Mouse (Mus musculus) stomach, postnatal 0 days (tissue): Measurements from ENCODE around the gene Hoxb3. TPM values are rescaled to one million over a fixed set of nuclear protein-coding genes. Genes with fewer than 3 reads are reported as not detected.
A peak's percentile ranks its signal among the peaks of the same experiment; 100 is the strongest.

ENCODE experiments used
- ATAC-seq: fragments of 200-750 bp; cut with Nextera tagmentation; 2 replicates; pipeline ENCODE4 v1.8.0; 2017; ENCODE audit not compliant: low FRiP score, low TSS enrichment
- DNase-seq: peaks from one replicate; pipeline ENCODE4 v3.0.0-alpha.2; 2016; ENCODE audit warnings: low spot score
- H3K27ac ChIP-seq: fragments of 300-500 bp; sonication (generic); replicated peaks from 2 replicates; pipeline ENCODE4 v1.5.1; 2014; ENCODE audit warnings: mild to moderate bottlenecking, control low read depth
- H3K27me3 ChIP-seq: fragments of 300-500 bp; sonication (generic); 2 replicates; pipeline ENCODE4 v1.6.1; 2014; ENCODE audit warnings: low read length; ENCODE audit not compliant: control insufficient read depth, insufficient read depth
- H3K36me3 ChIP-seq: fragments of 300-500 bp; sonication (generic); 2 replicates; pipeline ENCODE4 v1.6.1; 2014; ENCODE audit warnings: low read length, mixed read lengths; ENCODE audit not compliant: control insufficient read depth, insufficient read depth
- H3K4me1 ChIP-seq: fragments of 300-500 bp; sonication (generic); replicated peaks from 2 replicates; pipeline ENCODE4 v1.6.1; 2014; ENCODE audit warnings: antibody characterized with exemption; ENCODE audit not compliant: control insufficient read depth, insufficient read depth
- H3K4me2 ChIP-seq: fragments of 300-500 bp; sonication (generic); replicated peaks from 2 replicates; pipeline ENCODE4 v1.6.1; 2014; ENCODE audit warnings: low read depth, mild to moderate bottlenecking, control low read depth, moderate library complexity
- H3K4me3 ChIP-seq: fragments of 300-500 bp; sonication (generic); 2 replicates; pipeline ENCODE4 v1.5.1; 2014; ENCODE audit warnings: low read depth, low read length, control low read depth
- H3K9ac ChIP-seq: fragments of 300-500 bp; sonication (generic); 2 replicates; pipeline ENCODE4 v1.6.1; 2014; ENCODE audit warnings: mild to moderate bottlenecking, low read length, control low read depth, mixed read lengths
- H3K9me3 ChIP-seq: fragments of 300-500 bp; sonication (generic); 2 replicates; pipeline ENCODE4 v1.6.1; 2016; ENCODE audit warnings: low read length; ENCODE audit not compliant: control insufficient read depth
- CTCF ChIP-seq: IDR thresholded peaks from 2 replicates; pipeline ENCODE4 v1.5.1; 2016; ENCODE audit warnings: antibody characterized with exemption, low read depth, mild to moderate bottlenecking, moderate library complexity
- EP300 ChIP-seq: optimal IDR thresholded peaks from 2 replicates; pipeline ENCODE3; 2016; ENCODE audit warnings: antibody characterized with exemption
- WGBS: fragments of 180-500 bp; shearing (Covaris S2); extraction: QIAGEN DNeasy Blood & Tissue Kit; methylation state at CpG from one replicate; pipeline ENCODE4 v1.1.7; 2014; 5-methylcytosine and 5-hydroxymethylcytosine counted together
- microRNA counts: library from miRNA; unstranded; fragments of <30 nt; microRNA quantifications from one replicate; lab custom pipeline; 2015
- microRNA-seq: library from miRNA; unstranded; fragments of <30 nt; microRNA quantifications from one replicate; pipeline ENCODE4, GENCODE M21; 2016
- polyA plus RNA-seq: library from polyadenylated mRNA; unstranded; fragments of >200 nt; fragmentation: Nextera tagmentation; extraction: Ambion mirVana; gene quantifications from 2 replicates; pipeline ENCODE4 v1.2.1, GENCODE M21; 2015

Gene Hoxb3
- polyA plus RNA-seq, 1 experiment from 2014 or later, result 0.97 TPM

DNA sequence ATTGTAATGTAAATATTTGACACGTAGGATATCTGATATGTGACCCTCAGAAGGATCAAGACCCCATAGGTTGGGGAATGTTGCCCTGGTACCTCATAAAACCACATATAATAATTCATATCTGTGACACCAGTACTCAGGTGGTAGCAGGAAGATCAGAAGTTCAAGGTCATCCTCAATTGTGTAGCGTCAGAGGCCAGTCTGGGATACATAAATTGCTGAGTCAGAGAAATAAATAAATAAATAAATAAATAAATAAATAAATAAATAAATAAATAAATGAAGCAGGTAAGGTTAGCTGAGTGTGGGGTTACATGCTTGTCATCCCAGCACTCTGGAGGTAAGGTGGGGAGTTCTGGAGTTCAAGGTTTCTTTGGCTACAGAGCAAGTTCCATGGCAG, 64.5 kb downstream of the Hoxb3 start:
- no peak for TF ChIP-seq CTCF
- TF ChIP-seq EP300, result no peak
- H3K4me2 ChIP-seq, result no peak overlapping the region
- WGBS, result 78% methylated on average over 2 of the region's 2 CpGs
- H3K27me3 ChIP-seq, result no peaks in the 10 kb centered on the region
- H3K4me3 ChIP-seq, result no peak overlapping the region
- ATAC-seq (no peak), DNase-seq (no peak)
- H3K27ac ChIP-seq, result no peak overlapping the region
- H3K4me1 ChIP-seq, result no peaks in the 10 kb centered on the region
- H3K36me3 ChIP-seq, result no peaks in the 10 kb centered on the region
- H3K9ac ChIP-seq, result no peak overlapping the region
- H3K9me3 ChIP-seq, result no peaks in the 10 kb centered on the region

DNA sequence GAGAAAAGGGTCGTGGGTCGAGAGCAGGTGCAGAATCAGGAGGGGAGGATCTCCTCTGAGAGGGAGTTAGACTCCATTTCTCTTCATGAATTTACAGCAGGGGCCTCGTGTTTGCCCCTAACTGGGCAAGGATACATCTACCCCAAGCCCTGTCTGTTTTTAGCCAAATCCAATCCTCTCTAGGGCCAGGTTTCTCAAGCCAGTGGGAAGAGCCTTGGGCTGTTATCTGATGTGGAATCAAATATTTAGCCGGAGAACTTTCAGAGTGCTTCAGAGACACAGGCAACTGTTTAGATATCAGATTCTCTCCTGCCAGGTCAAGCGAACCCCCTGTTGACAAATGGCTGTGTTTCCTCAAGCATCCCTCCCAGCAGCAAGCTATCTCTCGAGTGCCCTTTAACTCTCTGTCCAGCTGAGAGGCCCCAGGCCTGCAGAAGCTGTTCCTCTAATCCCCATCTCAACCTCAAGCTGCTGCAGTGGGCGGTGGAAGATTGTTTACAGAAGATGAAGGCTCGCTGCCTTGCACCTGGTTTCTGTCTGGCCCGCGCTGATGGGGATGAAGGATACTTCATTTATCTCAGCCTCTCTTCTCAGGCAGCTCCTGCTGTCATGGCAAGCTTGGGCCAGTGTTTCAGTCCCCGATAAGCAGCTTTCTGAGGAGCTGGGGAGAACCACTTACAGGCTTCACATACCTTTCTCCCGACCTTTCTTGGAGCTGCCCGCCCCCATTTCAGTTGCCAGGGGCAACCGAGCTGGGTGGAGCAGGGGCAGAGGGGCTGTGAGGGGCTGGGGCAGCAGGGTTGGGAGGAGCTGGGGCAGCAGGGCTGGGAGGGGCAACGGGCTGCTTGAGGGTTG, 73.9 kb downstream of the Hoxb3 start:
- Histone ChIP-seq H3K9ac (no peak overlapping the region), H3K27ac (no peak overlapping the region; the same call in 1 of the 2 replicates), H3K4me2 (0 out of 2 replicates have a peak overlapping the region, but pooled peaks have one; percentile 20), H3K27me3 (no peaks in the 10 kb centered on the region), H3K9me3 (no peaks in the 10 kb centered on the region), H3K36me3 (no peaks in the 10 kb centered on the region), H3K4me3 (no peak overlapping the region), H3K4me1 (0 out of 2 replicates have a peak, but pooled peaks cover 2% of the 10 kb centered on the region)
- DNase-seq (no peak), ATAC-seq (peak; percentile 45; the same call in 1 of the 2 replicates)
- WGBS, result 13% methylated on average over 15 of the region's 15 CpGs
- TF ChIP-seq CTCF, result no peak
- no peak for TF ChIP-seq EP300

MicroRNA genes within 50 kb of the gene (microRNA counts, 519-probe panel; counts per million panel counts)
- 5,853 counts per million, percentile 76 among the panel's probes with 10 or more counts for microRNA mmu-miR-10a (lab: Ali Mortazavi, UCI)

Small RNA genes within 50 kb of the gene (microRNA-seq; reads per million reads assigned to microRNA genes)
- gene Mir10a, result 27,500 reads per million, percentile 97 among the genes with 10 or more reads in this experiment

Other genes starting within 250 kb of the Hoxb3 start
- gene Atp5g1, start 247.7 kb upstream of the Hoxb3 start, polyA plus RNA-seq, result 1,003 and 1,182 TPM in 2 replicates
- gene Calcoco2, start 211.4 kb upstream of the Hoxb3 start, polyA plus RNA-seq, result not detected in 2 replicates
- 0.12 and 0.13 TPM in 2 replicates for gene Ttll6, start 189.5 kb upstream of the Hoxb3 start, polyA plus RNA-seq
- not detected in 2 replicates for gene Hoxb13, start 129.0 kb upstream of the Hoxb3 start, polyA plus RNA-seq
- gene Hoxb9, start 51.9 kb upstream of the Hoxb3 start, polyA plus RNA-seq, result 0.05 and 0.06 TPM in 2 replicates
- 0.42 and 0.83 TPM in 2 replicates for gene Hoxb8, start 41.4 kb upstream of the Hoxb3 start, polyA plus RNA-seq
- 5.5 and 6.0 TPM in 2 replicates for gene Hoxb7, start 36.7 kb upstream of the Hoxb3 start, polyA plus RNA-seq
- gene Hoxb6, start 30.9 kb upstream of the Hoxb3 start, polyA plus RNA-seq, result 6.9 and 7.9 TPM in 2 replicates
- gene Hoxb5, start 20.0 kb upstream of the Hoxb3 start, polyA plus RNA-seq, result 7.5 and 8.2 TPM in 2 replicates
- 1.2 and 1.6 TPM in 2 replicates for gene Hoxb4, start 5.1 kb upstream of the Hoxb3 start, polyA plus RNA-seq
- 12.2 and 13.4 TPM in 2 replicates for gene Hoxb2, start 27.2 kb downstream of the Hoxb3 start, polyA plus RNA-seq
- 0.06 TPM in 1 of 2 replicates, not detected in the other for gene Hoxb1, start 42.4 kb downstream of the Hoxb3 start, polyA plus RNA-seq
- gene Skap1, start 141.3 kb downstream of the Hoxb3 start, polyA plus RNA-seq, result 0.45 and 0.56 TPM in 2 replicates